Mouse (Mus musculus): ENCODE measurements around the gene Psmd3.

DNA sequence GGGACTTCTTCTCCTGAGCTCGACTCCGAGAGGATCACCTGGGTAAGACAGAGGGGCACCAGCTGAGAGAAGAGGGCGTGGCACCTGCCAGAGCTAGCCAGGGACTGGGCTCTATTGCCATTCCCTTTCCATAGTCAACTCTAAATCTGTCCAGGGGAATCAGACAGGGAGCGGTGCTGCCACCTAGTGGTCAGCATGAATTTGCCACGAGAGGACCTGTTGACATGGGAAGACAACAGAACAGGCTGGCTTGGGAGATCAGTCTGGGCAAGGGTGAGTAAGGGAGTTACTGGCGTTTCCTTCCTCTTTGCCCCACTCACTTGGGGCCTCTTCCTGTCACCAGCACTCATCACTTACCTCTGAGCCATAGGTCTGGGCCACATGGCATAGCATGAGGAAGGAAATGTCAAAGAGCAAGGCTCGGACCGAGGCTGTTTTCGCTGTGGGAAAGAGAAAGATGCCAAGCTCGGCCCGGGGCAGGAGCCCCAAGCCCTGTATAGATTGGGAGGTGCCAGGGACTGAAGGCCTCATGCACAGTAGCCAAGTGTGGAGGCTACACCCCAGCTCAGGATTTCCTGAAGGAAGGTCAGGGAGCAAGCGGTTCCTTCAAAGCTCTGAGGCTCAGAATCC, 28.2 kb downstream of the Psmd3 start:
- TF ChIP-seq CTCF (IDR thresholded peaks at IDR 0.05; ENCODE audit: extremely low read depth, insufficient read depth, low read length) (peak; percentile 94), POLR2A (IDR thresholded peaks at IDR 0.05; ENCODE audit: extremely low read depth, insufficient read depth, low read length) (no peak)
